Mouse (Mus musculus): Measurements from ENCODE around the gene Elmod3. TPM values are rescaled to one million over a fixed set of nuclear protein-coding genes. Genes with fewer than 3 reads are reported as not detected.

The Elmod3 gene
- polyA plus RNA-seq, 1 experiment from 2014 or later, result 12.3 TPM

DNA sequence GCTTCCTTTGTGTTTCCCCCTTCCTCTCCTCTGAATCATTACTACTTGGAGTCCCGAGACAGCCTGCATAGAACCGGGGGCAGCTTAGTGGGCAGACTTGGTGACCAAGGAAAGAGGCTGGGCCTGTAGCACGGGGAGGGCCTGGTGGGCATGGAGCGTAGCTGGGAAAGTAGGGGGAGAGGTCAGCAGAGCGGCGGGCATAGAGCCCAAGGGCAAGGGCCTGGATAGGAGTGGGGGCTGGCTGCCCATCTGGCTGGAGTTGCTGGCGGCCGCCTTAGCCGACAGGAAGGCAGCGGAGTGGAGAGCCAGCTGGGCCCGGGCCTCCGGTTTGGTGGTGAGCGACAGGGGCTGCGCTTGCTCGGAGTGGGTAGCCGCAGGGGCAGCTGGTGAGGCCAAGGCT is 29.1 kb upstream of the Elmod3 start:
- WGBS, result 91% methylated on average over 16 of the region's 16 CpGs
- H3K27ac ChIP-seq, result no peak overlapping the region
- H3K27me3 ChIP-seq, result no peaks in the 10 kb centered on the region
- H3K4me3 ChIP-seq, result no peak overlapping the region
- peaks cover 10% of the 10 kb centered on the region; the same call in 1 of the 2 replicates for H3K36me3 ChIP-seq
- no peaks in the 10 kb centered on the region for H3K9me3 ChIP-seq (replicated peaks)
- no peak for ATAC-seq (replicated peaks; ENCODE audit: insufficient number of reproducible peaks, insufficient read depth, low FRiP score, low read depth)
- H3K4me2 ChIP-seq, result no peak overlapping the region
- no peak overlapping the region for H3K9ac ChIP-seq
- no peaks in the 10 kb centered on the region for H3K4me1 ChIP-seq (replicated peaks)

DNA sequence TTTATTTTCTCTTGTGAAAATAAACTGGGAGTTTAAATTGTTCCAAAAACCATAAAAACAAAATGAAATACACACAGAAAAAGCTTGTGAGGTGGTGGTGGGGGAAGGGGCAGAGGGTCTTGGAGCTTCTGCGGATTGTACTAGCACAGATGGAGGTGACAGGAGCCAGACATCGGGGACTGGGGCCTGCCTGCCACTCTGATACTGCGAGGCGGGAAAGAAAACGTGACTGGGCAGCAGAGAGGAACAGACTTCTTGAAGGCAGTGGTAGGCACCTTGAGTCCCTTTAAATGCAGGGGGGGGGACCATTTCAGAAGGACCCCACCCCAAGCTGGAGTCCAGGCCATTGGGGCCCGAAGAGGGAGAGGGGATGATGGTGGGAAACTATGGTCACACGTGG is 28.2 kb upstream of the Elmod3 start:
- no peak overlapping the region for H3K4me2 ChIP-seq
- H3K27me3 ChIP-seq, result no peaks in the 10 kb centered on the region
- H3K4me3 ChIP-seq, result no peak overlapping the region
- H3K27ac ChIP-seq, result no peak overlapping the region
- WGBS, result 76% methylated on average over 7 of the region's 7 CpGs
- H3K9ac ChIP-seq, result no peak overlapping the region
- no peak for ATAC-seq (replicated peaks; ENCODE audit: insufficient number of reproducible peaks, insufficient read depth, low FRiP score, low read depth)
- H3K9me3 ChIP-seq (replicated peaks), result no peaks in the 10 kb centered on the region
- H3K36me3 ChIP-seq, result peaks cover 10% of the 10 kb centered on the region; the same call in 1 of the 2 replicates
- H3K4me1 ChIP-seq (replicated peaks), result no peaks in the 10 kb centered on the region

DNA sequence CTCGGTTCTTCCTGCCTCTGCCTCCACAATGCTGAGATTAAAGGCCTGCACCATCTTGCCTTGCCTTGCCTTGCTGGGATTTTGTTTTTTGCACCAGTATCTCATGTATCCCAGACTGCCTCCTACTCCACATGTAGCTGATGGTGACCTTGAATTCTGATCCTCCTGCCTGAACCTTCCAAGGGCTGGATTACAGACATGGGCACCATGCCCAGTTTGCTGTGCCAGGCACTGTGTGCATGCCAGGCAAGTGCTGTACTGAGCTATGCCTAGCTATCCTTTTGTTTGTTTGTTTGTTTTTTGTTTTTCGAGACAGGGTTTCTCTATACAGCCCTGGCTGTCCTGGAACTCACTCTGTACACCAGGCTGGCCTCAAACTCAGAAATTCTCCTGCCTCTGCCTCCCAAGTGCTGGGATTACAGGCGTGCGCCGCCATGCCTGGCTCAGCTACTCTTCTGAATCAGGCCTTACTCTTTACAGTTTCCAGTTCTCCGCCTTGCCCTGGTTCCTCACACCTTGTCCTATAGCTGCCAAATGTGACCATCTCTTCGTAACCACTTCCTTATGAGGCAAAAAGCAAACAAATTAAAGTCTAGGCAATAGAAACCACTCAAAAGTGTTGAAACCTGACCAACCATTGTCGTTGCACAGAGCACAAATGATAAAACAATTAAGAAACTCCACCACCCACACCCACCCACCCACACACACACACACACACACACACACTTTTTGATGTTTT is 25.6 kb upstream of the Elmod3 start:
- H3K4me1 ChIP-seq (replicated peaks), result no peaks in the 10 kb centered on the region
- H3K4me3 ChIP-seq, result no peak overlapping the region
- H3K27ac ChIP-seq, result no peak overlapping the region
- WGBS, result 81% methylated on average over 8 of the region's 8 CpGs
- H3K9me3 ChIP-seq (replicated peaks), result no peaks in the 10 kb centered on the region
- H3K27me3 ChIP-seq, result no peaks in the 10 kb centered on the region
- H3K36me3 ChIP-seq, result peaks cover 5% of the 10 kb centered on the region; the same call in 1 of the 2 replicates
- H3K4me2 ChIP-seq, result no peak overlapping the region
- ATAC-seq (replicated peaks; ENCODE audit: insufficient number of reproducible peaks, insufficient read depth, low FRiP score, low read depth), result no peak
- no peak overlapping the region for H3K9ac ChIP-seq

DNA sequence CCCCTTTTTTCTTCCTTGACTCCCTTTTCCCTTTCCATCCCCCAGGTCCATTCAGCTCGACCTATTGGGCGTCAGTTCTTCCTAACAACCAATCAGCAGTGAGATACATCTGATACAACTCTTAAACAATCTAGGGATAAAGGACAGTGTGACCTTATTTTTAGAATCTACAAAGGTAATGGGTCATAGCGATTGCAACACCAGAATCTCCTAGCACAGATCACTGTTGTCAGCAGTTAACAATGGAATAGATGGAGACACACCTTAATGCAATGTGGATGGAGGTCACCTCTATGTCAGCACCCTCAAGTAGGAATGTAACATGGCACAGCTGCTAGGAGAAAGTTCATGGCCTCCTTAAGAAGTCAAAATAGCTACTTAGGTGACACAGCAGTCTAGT is 24.7 kb upstream of the Elmod3 start:
- H3K4me2 ChIP-seq, result no peak overlapping the region
- H3K4me3 ChIP-seq, result no peak overlapping the region
- no peak overlapping the region for H3K9ac ChIP-seq
- no peak overlapping the region for H3K27ac ChIP-seq
- no peaks in the 10 kb centered on the region for H3K9me3 ChIP-seq (replicated peaks)
- WGBS, result 31% methylated on average over 3 of the region's 3 CpGs
- ATAC-seq (replicated peaks; ENCODE audit: insufficient number of reproducible peaks, insufficient read depth, low FRiP score, low read depth), result no peak
- peaks cover 5% of the 10 kb centered on the region; the same call in 1 of the 2 replicates for H3K36me3 ChIP-seq
- no peaks in the 10 kb centered on the region for H3K27me3 ChIP-seq
- no peaks in the 10 kb centered on the region for H3K4me1 ChIP-seq (replicated peaks)

DNA sequence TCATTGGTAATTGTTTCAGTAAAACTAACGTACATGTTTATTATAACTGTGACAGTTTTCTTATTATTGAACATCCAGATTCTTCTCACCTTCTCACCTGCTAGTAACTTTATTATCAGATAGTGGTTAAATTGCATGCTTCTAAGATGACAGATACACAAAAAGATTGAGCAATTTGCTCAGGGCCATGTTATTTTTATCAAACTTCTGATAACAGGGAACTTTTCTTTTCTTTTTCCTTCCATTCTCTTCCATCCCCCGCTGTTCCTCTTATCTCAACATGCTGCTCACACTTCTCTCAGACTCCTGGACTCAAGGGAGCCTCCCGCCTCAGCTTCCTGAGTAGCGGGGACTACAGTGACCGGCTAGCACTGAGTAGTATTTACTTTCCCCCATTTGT is 22.7 kb upstream of the Elmod3 start:
- H3K4me2 ChIP-seq, result no peak overlapping the region
- no peaks in the 10 kb centered on the region for H3K9me3 ChIP-seq (replicated peaks)
- 59% methylated on average over 5 of the region's 5 CpGs for WGBS
- no peak overlapping the region for H3K9ac ChIP-seq
- no peak for ATAC-seq (replicated peaks; ENCODE audit: insufficient number of reproducible peaks, insufficient read depth, low FRiP score, low read depth)
- peaks cover 6% of the 10 kb centered on the region for H3K4me1 ChIP-seq (replicated peaks)
- no peak overlapping the region for H3K4me3 ChIP-seq
- H3K27ac ChIP-seq, result no peak overlapping the region
- no peaks in the 10 kb centered on the region for H3K36me3 ChIP-seq
- no peaks in the 10 kb centered on the region for H3K27me3 ChIP-seq

DNA sequence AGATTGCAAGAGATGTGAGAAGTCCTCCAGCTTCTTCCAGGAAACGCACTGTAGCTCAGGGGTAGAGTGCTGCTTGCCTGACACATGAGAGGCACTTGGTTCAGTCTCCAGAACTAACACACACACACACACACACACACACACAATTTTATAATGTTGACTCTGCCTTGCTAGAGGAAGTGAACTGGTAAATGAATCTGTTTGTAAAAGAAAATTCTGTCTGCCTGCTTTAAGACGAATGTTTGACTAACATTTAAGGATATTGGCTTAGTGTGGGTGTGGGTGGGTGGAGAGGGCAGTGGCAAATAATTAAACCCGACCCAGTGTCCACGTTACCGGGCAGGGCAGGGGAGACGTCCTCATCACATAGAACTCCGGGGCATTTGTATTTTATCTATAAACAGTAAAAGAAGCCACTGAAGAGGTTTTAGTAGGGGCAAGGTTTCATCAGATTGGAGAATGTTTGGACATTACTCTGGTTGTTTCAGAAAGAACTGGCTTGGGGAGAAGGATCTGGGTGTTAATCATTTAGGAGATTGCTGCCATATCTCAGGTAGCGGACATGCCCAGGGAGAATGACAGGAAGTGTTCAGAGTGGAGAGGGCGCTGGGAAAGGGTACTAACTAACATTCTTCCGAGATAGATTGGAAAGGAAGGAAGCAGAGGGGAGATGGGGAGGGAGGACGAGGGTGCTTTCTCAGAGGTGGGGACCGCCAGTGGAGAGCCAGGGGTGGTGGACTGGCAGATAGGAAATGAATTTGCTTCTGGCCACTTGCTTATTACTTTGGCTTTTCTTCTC is 21.7 kb upstream of the Elmod3 start:
- no peaks in the 10 kb centered on the region for H3K36me3 ChIP-seq
- no peak overlapping the region for H3K4me2 ChIP-seq
- WGBS, result 35% methylated on average over 12 of the region's 12 CpGs
- H3K4me3 ChIP-seq, result no peak overlapping the region
- H3K4me1 ChIP-seq (replicated peaks), result peaks cover 16% of the 10 kb centered on the region
- H3K27me3 ChIP-seq, result no peaks in the 10 kb centered on the region
- peak overlapping the region; percentile 35 for H3K27ac ChIP-seq
- no peak overlapping the region for H3K9ac ChIP-seq
- no peak for ATAC-seq (replicated peaks; ENCODE audit: insufficient number of reproducible peaks, insufficient read depth, low FRiP score, low read depth)
- no peaks in the 10 kb centered on the region for H3K9me3 ChIP-seq (replicated peaks)

DNA sequence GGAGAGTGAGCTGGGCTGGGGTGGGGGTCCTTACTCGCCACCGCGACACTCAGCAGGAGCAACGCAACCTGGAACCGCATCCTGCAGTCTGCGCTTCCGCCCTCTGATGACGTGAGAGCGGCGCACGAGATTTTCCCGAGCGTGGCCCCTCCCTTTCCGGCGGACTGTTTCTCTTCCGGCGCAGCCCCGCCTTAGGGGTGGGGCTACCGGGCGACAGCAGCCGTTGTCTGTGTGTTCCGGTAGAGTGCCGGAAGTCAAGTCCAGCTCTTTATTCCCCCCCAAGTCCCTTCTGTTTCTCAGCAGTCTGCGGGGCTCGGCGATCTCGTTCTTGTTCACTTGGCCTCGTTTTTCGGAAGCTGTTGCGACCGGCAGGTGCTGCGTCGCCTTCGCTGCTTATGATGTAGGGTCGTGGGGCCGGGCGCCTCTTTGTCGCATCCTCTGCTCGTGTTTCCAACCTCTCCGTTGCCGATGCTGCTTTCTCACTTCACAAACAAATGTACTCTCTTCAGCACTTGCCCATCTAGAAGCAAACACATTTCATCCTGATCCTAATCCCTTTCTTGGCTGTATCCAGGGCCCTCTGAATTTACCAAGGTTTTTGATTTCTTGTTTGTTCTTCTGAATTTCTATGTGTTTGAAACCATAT is 18.6 kb upstream of the Elmod3 start, which contains the start of gene Tgoln1:
Gene Tgoln1 (minus strand): TSS at position 358 of the 646 bp plus-strand sequence.
- Histone ChIP-seq H3K9me3 (replicated peaks) (no peaks in the 10 kb centered on the region), H3K36me3 (peaks cover 5% of the 10 kb centered on the region), H3K4me3 (peak within 1 kb of the TSS; percentile 87), H3K4me1 (replicated peaks) (peaks cover 24% of the 10 kb centered on the region), H3K27me3 (no peaks in the 10 kb centered on the region), H3K4me2 (peak within 1 kb of the TSS; percentile 88), H3K9ac (peak within 1 kb of the TSS; percentile 80), H3K27ac (peak within 1 kb of the TSS; percentile 89)
- peak; percentile 97 for ATAC-seq (replicated peaks; ENCODE audit: insufficient number of reproducible peaks, insufficient read depth, low FRiP score, low read depth)
- under 1% methylated on average over 41 of the region's 41 CpGs for WGBS

DNA sequence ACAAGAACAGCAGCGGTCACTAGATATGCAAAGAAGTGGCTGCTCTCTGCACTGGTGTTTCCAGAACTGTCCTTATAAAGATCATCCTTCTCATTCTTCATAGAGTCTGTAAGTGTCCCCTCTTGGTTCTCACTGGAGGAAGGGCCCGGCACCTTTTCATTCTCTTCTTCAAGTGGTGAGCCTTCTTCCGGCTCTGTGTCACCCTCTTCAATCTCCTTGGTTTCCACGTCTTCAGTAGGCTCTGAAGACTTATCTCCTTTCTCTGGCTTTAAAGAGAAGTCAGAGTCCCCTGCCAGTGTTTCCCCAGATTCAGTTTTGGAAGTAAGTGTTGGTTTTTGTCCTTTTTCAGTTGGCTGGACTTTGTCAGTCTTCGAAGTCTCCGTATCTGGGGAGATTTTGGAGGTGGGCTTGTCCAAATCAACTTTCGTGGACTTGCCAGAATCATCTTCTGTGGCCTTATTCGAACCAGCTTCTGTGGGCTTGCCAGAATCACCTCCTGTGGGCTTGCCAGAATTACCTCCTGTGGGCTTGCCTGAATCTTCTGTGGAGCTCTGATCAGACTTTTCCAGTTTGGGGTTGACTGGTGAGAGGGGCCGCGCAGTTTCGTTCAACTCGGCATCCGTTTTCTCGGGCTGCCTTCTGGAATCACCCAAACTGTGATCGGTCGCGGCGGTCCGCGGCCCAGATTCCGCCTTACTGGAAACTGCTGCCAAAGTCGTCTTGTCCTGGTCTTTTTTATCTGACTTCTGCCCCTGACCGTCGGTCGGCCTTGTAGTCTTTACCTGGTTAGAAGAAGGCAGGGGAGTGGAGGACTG is 17.6 kb upstream of the Elmod3 start:
- peaks cover 24% of the 10 kb centered on the region for H3K4me1 ChIP-seq (replicated peaks)
- WGBS, result 20% methylated on average over 25 of the region's 25 CpGs

DNA sequence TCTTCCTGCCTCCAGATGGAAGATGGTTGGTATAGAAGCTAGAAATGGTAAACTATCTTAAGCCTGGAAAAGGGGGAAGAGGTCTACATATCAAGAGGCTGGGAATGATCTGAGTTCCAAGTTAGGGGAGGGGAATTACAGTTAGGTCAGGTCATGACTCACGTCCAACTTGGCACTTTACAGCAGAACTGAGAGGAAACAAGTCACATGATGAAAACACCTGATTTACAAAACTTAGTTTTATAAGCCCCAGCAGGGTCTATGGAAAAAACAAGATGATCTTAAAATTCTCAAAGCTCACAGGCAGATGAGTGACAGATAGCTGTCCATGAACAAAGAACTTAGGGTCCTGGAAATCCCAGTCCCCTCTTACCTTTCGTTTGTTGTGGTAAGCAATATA is 16.9 kb upstream of the Elmod3 start:
- Histone ChIP-seq H3K4me1 (replicated peaks) (peaks cover 24% of the 10 kb centered on the region), H3K4me2 (peak overlapping the region; percentile 88), H3K27me3 (no peaks in the 10 kb centered on the region), H3K9me3 (replicated peaks) (no peaks in the 10 kb centered on the region), H3K27ac (no peak overlapping the region), H3K4me3 (peak overlapping the region; percentile 87), H3K9ac (0 out of 2 replicates have a peak overlapping the region, but pooled peaks have one; percentile 80), H3K36me3 (peaks cover 19% of the 10 kb centered on the region)
- no peak for ATAC-seq (replicated peaks; ENCODE audit: insufficient number of reproducible peaks, insufficient read depth, low FRiP score, low read depth)
- WGBS, result 53% methylated on average over 2 of the region's 2 CpGs

More for the DNA sequence above, 17.6 kb upstream of the Elmod3 start:
- H3K27me3 ChIP-seq, result no peaks in the 10 kb centered on the region
- H3K27ac ChIP-seq, result no peak overlapping the region; the same call in 1 of the 2 replicates
- no peak for ATAC-seq (replicated peaks; ENCODE audit: insufficient number of reproducible peaks, insufficient read depth, low FRiP score, low read depth)
- H3K9me3 ChIP-seq (replicated peaks), result no peaks in the 10 kb centered on the region
- H3K4me3 ChIP-seq, result peak overlapping the region; percentile 87
- H3K36me3 ChIP-seq, result peaks cover 15% of the 10 kb centered on the region
- H3K9ac ChIP-seq, result peak overlapping the region; percentile 80
- H3K4me2 ChIP-seq, result peak overlapping the region; percentile 88

DNA sequence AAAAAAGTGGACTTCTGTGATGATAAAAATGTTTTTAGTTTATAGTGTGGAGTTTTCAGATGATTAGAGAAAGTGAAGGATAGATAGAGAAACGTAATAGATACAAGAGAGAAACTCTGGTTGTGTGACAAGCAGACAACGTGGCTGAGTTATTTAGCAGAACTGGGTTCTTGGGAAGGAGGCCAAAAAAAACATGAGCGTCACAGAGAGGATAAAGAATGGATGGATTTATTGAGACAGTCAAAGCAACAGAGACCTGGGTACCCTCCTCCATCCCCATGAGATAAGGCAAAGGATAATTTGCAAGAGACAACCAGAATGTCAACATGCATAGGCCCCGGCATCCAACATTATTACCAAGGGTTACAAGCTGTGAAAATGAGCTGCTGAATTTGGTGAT is 12.0 kb upstream of the Elmod3 start:
- Histone ChIP-seq H3K36me3 (peaks cover 57% of the 10 kb centered on the region), H3K27ac (no peak overlapping the region), H3K27me3 (no peaks in the 10 kb centered on the region), H3K4me3 (no peak overlapping the region), H3K9ac (no peak overlapping the region), H3K9me3 (replicated peaks) (no peaks in the 10 kb centered on the region), H3K4me2 (no peak overlapping the region), H3K4me1 (replicated peaks) (peaks cover 11% of the 10 kb centered on the region)
- ATAC-seq (replicated peaks; ENCODE audit: insufficient number of reproducible peaks, insufficient read depth, low FRiP score, low read depth), result no peak
- WGBS, result 47% methylated on average over 4 of the region's 4 CpGs
